Mouse (Mus musculus) stomach, postnatal 0 days (tissue): ENCODE results near the gene Fxyd2. TPM values are rescaled to one million over a fixed set of nuclear protein-coding genes. Genes with fewer than 3 reads are reported as not detected.

Source experiments
- ATAC-seq: fragments of 200-750 bp; cut with Nextera tagmentation; 2 replicates; pipeline ENCODE4 v1.8.0; 2017; ENCODE audit not compliant: low FRiP score, low TSS enrichment
- DNase-seq: peaks from one replicate; pipeline ENCODE4 v3.0.0-alpha.2; 2016; ENCODE audit warnings: low spot score
- H3K27ac ChIP-seq: fragments of 300-500 bp; sonication (generic); replicated peaks from 2 replicates; pipeline ENCODE4 v1.5.1; 2014; ENCODE audit warnings: mild to moderate bottlenecking, control low read depth
- H3K27me3 ChIP-seq: fragments of 300-500 bp; sonication (generic); 2 replicates; pipeline ENCODE4 v1.6.1; 2014; ENCODE audit warnings: low read length; ENCODE audit not compliant: control insufficient read depth, insufficient read depth
- H3K36me3 ChIP-seq: fragments of 300-500 bp; sonication (generic); 2 replicates; pipeline ENCODE4 v1.6.1; 2014; ENCODE audit warnings: low read length, mixed read lengths; ENCODE audit not compliant: control insufficient read depth, insufficient read depth
- H3K4me1 ChIP-seq: fragments of 300-500 bp; sonication (generic); replicated peaks from 2 replicates; pipeline ENCODE4 v1.6.1; 2014; ENCODE audit warnings: antibody characterized with exemption; ENCODE audit not compliant: control insufficient read depth, insufficient read depth
- H3K4me2 ChIP-seq: fragments of 300-500 bp; sonication (generic); replicated peaks from 2 replicates; pipeline ENCODE4 v1.6.1; 2014; ENCODE audit warnings: low read depth, mild to moderate bottlenecking, control low read depth, moderate library complexity
- H3K4me3 ChIP-seq: fragments of 300-500 bp; sonication (generic); 2 replicates; pipeline ENCODE4 v1.5.1; 2014; ENCODE audit warnings: low read depth, low read length, control low read depth
- H3K9ac ChIP-seq: fragments of 300-500 bp; sonication (generic); 2 replicates; pipeline ENCODE4 v1.6.1; 2014; ENCODE audit warnings: mild to moderate bottlenecking, low read length, control low read depth, mixed read lengths
- H3K9me3 ChIP-seq: fragments of 300-500 bp; sonication (generic); 2 replicates; pipeline ENCODE4 v1.6.1; 2016; ENCODE audit warnings: low read length; ENCODE audit not compliant: control insufficient read depth
- CTCF ChIP-seq: IDR thresholded peaks from 2 replicates; pipeline ENCODE4 v1.5.1; 2016; ENCODE audit warnings: antibody characterized with exemption, low read depth, mild to moderate bottlenecking, moderate library complexity
- EP300 ChIP-seq: optimal IDR thresholded peaks from 2 replicates; pipeline ENCODE3; 2016; ENCODE audit warnings: antibody characterized with exemption
- WGBS: fragments of 180-500 bp; shearing (Covaris S2); extraction: QIAGEN DNeasy Blood & Tissue Kit; methylation state at CpG from one replicate; pipeline ENCODE4 v1.1.7; 2014; 5-methylcytosine and 5-hydroxymethylcytosine counted together
- polyA plus RNA-seq: library from polyadenylated mRNA; unstranded; fragments of >200 nt; fragmentation: Nextera tagmentation; extraction: Ambion mirVana; gene quantifications from 2 replicates; pipeline ENCODE4 v1.2.1, GENCODE M21; 2015

Fxyd2 gene
- polyA plus RNA-seq, 1 experiment from 2014 or later = 2.2 TPM

DNA sequence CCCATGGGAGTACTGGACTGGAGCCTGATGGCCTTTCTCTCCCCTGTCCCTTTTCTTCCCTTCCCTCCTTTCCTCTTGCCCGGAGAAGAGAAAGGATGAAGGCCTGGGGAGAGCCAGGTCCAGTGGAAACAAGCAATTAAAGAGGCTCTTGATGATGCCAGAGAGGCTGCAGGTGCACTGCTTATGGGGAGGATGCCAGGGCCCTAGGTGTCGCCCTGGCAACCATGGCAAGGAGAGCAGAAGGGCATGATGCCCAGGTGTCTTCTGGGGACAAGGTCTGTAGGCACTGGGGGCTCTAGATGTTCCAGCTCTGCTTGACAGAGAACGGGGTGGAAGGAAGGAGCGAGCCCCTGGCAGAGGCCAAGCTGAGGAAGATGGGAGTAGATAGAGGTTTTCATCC is 50.2 kb downstream of the Fxyd2 start:
- Histone ChIP-seq H3K9ac (no peak overlapping the region), H3K27ac (no peak overlapping the region), H3K4me3 (no peak overlapping the region), H3K27me3 (no peaks in the 10 kb centered on the region), H3K36me3 (no peaks in the 10 kb centered on the region), H3K4me2 (no peak overlapping the region), H3K9me3 (no peaks in the 10 kb centered on the region), H3K4me1 (no peaks in the 10 kb centered on the region)
- TF ChIP-seq EP300 (no peak), CTCF (no peak)
- ATAC-seq (no peak), DNase-seq (no peak)
- WGBS = 88% methylated on average over 4 of the region's 4 CpGs

DNA sequence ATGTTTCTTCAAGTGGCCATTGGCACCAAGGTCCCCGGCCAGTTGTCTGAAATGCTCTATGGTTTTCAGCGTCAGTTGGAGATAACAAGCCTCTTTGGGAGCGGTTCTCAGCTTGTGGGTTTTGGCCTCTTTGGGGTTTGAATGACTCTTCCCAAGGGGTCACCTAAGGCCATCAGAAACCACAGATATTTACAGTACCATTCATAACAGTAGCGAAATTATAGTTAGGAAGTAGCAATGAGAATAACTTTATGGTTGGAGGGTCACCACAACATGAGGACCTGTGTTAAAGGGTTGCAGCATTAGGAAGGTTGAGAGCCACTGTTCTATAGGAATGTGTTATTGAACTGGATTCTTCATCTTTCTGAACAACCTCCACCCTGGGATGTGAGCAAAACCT is 51.9 kb downstream of the Fxyd2 start:
- WGBS = 88% methylated on average over 4 of the region's 4 CpGs
- ATAC-seq = no peak
- Histone ChIP-seq H3K36me3 (no peaks in the 10 kb centered on the region), H3K9ac (no peak overlapping the region), H3K4me2 (no peak overlapping the region), H3K27ac (no peak overlapping the region), H3K9me3 (no peaks in the 10 kb centered on the region), H3K27me3 (no peaks in the 10 kb centered on the region), H3K4me3 (no peak overlapping the region), H3K4me1 (no peaks in the 10 kb centered on the region)
- TF ChIP-seq EP300 (no peak), CTCF (no peak)
- no peak for DNase-seq

DNA sequence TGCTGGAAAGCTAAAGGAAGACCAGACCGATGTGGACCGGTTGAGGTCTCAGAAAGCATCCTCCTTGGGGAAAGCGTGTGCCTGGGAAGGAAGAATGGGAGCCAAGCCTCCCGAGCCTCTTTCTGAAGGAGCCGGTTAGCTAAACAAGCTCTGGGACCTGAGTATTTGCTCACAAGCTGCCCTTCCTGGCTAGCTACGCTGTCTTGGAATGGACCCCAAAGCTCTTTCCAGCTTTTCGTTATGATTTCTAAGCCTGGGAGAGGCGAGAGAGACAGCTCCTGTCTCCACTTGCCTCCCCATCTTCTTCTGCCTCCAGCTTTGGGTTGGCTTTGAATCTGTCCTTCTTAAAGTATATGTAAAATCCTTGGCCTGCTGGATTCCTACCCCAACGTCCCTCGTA is 54.6 kb downstream of the Fxyd2 start:
- no peak overlapping the region for H3K9ac ChIP-seq
- DNase-seq = no peak
- H3K36me3 ChIP-seq = no peaks in the 10 kb centered on the region
- no peak for TF ChIP-seq CTCF
- no peaks in the 10 kb centered on the region for H3K4me1 ChIP-seq
- 66% methylated on average over 10 of the region's 10 CpGs for WGBS
- no peaks in the 10 kb centered on the region for H3K27me3 ChIP-seq
- H3K4me2 ChIP-seq = no peak overlapping the region
- no peak for ATAC-seq
- H3K9me3 ChIP-seq = no peaks in the 10 kb centered on the region
- no peak overlapping the region for H3K27ac ChIP-seq
- no peak overlapping the region for H3K4me3 ChIP-seq

DNA sequence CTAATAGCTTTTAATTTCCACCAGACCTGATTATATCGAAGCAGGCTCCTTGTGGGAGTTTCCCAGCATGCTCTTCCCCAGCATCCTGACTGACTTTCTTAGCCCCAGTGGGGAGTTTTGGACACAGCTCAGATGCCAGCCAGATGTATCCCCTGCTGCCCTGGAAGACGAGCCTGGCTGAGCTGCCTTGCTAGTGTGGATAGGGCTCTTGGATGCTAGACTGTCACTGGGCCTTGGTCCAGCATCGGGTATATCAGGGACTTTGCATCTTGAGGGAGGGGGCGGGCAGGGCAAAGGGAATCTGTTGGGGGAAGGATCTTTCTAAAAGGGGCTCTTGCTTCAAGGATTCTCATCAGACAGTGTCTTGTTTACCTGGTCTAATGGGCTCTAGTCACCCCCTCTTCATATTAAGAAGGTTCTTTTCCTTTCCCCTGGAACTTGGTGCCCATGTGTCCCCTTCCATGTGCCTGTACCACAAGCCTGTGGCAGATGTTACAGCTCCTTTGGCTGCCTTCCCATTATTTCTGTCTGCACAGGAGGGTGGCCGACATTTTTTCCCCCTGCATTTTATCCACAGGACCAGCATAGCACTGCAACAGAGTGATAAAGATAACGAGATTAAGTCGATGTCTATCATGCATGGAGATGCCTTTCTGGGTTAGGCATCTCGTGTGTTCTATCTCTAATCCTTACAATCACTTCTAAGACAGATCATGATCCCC is 55.6 kb downstream of the Fxyd2 start:
- no peaks in the 10 kb centered on the region for H3K4me1 ChIP-seq
- no peak overlapping the region for H3K9ac ChIP-seq
- TF ChIP-seq CTCF (no peak), EP300 (no peak)
- no peak for ATAC-seq
- H3K36me3 ChIP-seq = no peaks in the 10 kb centered on the region
- H3K4me2 ChIP-seq = no peak overlapping the region
- H3K4me3 ChIP-seq = no peak overlapping the region
- 72% methylated on average over 8 of the region's 8 CpGs for WGBS
- no peak for DNase-seq
- H3K9me3 ChIP-seq = no peaks in the 10 kb centered on the region
- H3K27ac ChIP-seq = no peak overlapping the region
- H3K27me3 ChIP-seq = no peaks in the 10 kb centered on the region

DNA sequence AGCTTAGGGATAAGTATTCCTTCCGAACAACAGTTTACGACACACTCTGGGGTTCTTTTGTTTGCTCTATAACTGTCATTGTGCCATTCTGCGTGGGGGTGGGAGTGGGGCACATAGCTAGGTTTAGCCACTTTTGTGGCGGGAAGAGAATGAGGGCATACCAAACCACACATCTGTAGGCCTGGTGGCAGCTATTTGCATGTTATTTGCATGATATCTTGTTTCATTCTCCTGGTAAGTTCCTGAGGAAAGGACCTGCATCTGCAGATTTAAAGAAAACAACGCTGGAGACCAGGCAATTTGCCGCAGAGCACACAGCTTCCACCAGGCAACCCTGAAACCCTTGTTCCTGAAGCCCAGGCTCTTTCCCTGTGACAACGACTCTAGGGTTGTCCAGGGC is 57.7 kb downstream of the Fxyd2 start:
- Histone ChIP-seq H3K27me3 (no peaks in the 10 kb centered on the region), H3K9ac (no peak overlapping the region), H3K4me2 (no peak overlapping the region), H3K4me3 (no peak overlapping the region), H3K27ac (no peak overlapping the region), H3K9me3 (no peaks in the 10 kb centered on the region), H3K4me1 (no peaks in the 10 kb centered on the region), H3K36me3 (no peaks in the 10 kb centered on the region)
- TF ChIP-seq CTCF (no peak), EP300 (no peak)
- DNase-seq (no peak), ATAC-seq (no peak)
- 29% methylated on average over 7 of the region's 7 CpGs for WGBS

DNA sequence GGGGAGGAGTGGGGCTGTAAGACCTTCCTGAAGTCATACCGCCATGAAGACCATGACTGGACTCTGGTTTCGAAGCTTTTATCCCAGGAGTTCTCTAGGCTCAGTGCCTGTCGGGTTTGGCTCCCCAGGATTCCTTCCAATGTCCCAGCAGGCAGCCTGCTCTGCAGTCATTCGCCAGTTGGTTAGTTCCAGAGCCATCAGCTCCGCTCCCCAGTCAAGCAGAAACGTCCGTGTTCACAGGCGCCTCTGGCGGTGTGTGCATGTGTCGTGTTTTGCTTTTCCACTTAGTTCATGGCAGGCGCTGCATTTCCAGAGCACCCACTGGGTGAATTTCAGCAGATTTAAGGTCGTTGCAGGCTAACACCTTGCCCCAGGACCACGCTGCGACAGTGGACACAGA is 58.9 kb downstream of the Fxyd2 start:
- Histone ChIP-seq H3K4me2 (no peak overlapping the region), H3K9me3 (no peaks in the 10 kb centered on the region), H3K4me3 (no peak overlapping the region), H3K9ac (no peak overlapping the region), H3K36me3 (no peaks in the 10 kb centered on the region), H3K4me1 (no peaks in the 10 kb centered on the region), H3K27ac (no peak overlapping the region), H3K27me3 (no peaks in the 10 kb centered on the region)
- no peak for ATAC-seq
- TF ChIP-seq EP300 (no peak), CTCF (no peak)
- no peak for DNase-seq
- 70% methylated on average over 14 of the region's 14 CpGs for WGBS

Other genes starting within 250 kb of the Fxyd2 start
- gene BC049352, start 217.7 kb upstream of the Fxyd2 start, polyA plus RNA-seq = 0.11 and 0.12 TPM in 2 replicates
- gene Tmprss4, start 195.6 kb upstream of the Fxyd2 start, polyA plus RNA-seq = 23.4 and 25.3 TPM in 2 replicates
- gene Il10ra, start 130.5 kb upstream of the Fxyd2 start, polyA plus RNA-seq = 1.0 and 1.1 TPM in 2 replicates
- 33.1 and 33.6 TPM in 2 replicates for gene Tmprss13, start 80.6 kb upstream of the Fxyd2 start, polyA plus RNA-seq
- 50.3 and 66.9 TPM in 2 replicates for gene Fxyd6, start 29.5 kb upstream of the Fxyd2 start, polyA plus RNA-seq
- 0.17 and 0.23 TPM in 2 replicates for gene Dscaml1, start 27.0 kb downstream of the Fxyd2 start, polyA plus RNA-seq